Mouse (Mus musculus): ENCODE data around the gene Car10. TPM values are rescaled to one million over a fixed set of nuclear protein-coding genes. Genes with fewer than 3 reads are reported as not detected.

The Car10 gene
- polyA plus RNA-seq, 1 experiment from 2014 or later, result not detected

- H3K4me2 ChIP-seq (ENCODE audit: low read depth, low read length), result no peak overlapping the region
- H3K4me1 ChIP-seq (replicated peaks; ENCODE audit: control insufficient read depth, insufficient read depth, low read length), result no peaks in the 10 kb centered on the region; the same call in 1 of the 2 replicates
- no peak overlapping the region for H3K9ac ChIP-seq (ENCODE audit: low read length)
- peaks cover 52% of the 10 kb centered on the region for H3K27me3 ChIP-seq (ENCODE audit: control insufficient read depth, insufficient read depth, low read depth, low read length)
- no peaks in the 10 kb centered on the region for H3K9me3 ChIP-seq (ENCODE audit: control insufficient read depth, low read length)
- H3K36me3 ChIP-seq (ENCODE audit: control insufficient read depth, insufficient read depth, low read length), result no peaks in the 10 kb centered on the region
- no peak for ATAC-seq (ENCODE audit: low read depth)
- no peak overlapping the region for H3K27ac ChIP-seq (ENCODE audit: low read length)
- WGBS, result 2% methylated on average over 6 of the region's 6 CpGs
- H3K4me3 ChIP-seq (ENCODE audit: low read length), result no peak overlapping the region
Measured at GRCm38 (mm10) chr11:93100606-93101005, 2.8 kb downstream of the Car10 start.

GRCm38 (mm10) chr11:93101106-93101505 is 3.3 kb downstream of the Car10 start:
- Histone ChIP-seq H3K36me3 (ENCODE audit: control insufficient read depth, insufficient read depth, low read length) (no peaks in the 10 kb centered on the region), H3K4me1 (replicated peaks; ENCODE audit: control insufficient read depth, insufficient read depth, low read length) (no peaks in the 10 kb centered on the region; the same call in 1 of the 2 replicates), H3K4me2 (ENCODE audit: low read depth, low read length) (no peak overlapping the region), H3K9me3 (ENCODE audit: control insufficient read depth, low read length) (no peaks in the 10 kb centered on the region), H3K9ac (ENCODE audit: low read length) (no peak overlapping the region), H3K27me3 (ENCODE audit: control insufficient read depth, insufficient read depth, low read depth, low read length) (peaks cover 52% of the 10 kb centered on the region), H3K27ac (ENCODE audit: low read length) (no peak overlapping the region), H3K4me3 (ENCODE audit: low read length) (no peak overlapping the region)
- WGBS, result 2% methylated on average over 2 of the region's 2 CpGs
- ATAC-seq (ENCODE audit: low read depth), result no peak

GRCm38 (mm10) chr11:93102321-93102720 is 4.5 kb downstream of the Car10 start:
- WGBS, result 76% methylated on average over 9 of the region's 9 CpGs

GRCm38 (mm10) chr11:93103101-93103815 is 5.4 kb downstream of the Car10 start:
- Histone ChIP-seq H3K36me3 (ENCODE audit: control insufficient read depth, insufficient read depth, low read length) (no peaks in the 10 kb centered on the region), H3K4me3 (ENCODE audit: low read length) (no peak overlapping the region), H3K27ac (ENCODE audit: low read length) (no peak overlapping the region), H3K9me3 (ENCODE audit: control insufficient read depth, low read length) (no peaks in the 10 kb centered on the region), H3K27me3 (ENCODE audit: control insufficient read depth, insufficient read depth, low read depth, low read length) (peaks cover 33% of the 10 kb centered on the region), H3K4me2 (ENCODE audit: low read depth, low read length) (no peak overlapping the region), H3K4me1 (replicated peaks; ENCODE audit: control insufficient read depth, insufficient read depth, low read length) (no peaks in the 10 kb centered on the region; the same call in 1 of the 2 replicates), H3K9ac (ENCODE audit: low read length) (no peak overlapping the region)
- no peak for ATAC-seq (ENCODE audit: low read depth)
- WGBS, result 57% methylated on average over 3 of the region's 3 CpGs

More at GRCm38 (mm10) chr11:93102321-93102720, 4.5 kb downstream of the Car10 start:
- H3K9ac ChIP-seq (ENCODE audit: low read length), result no peak overlapping the region
- no peak for ATAC-seq (ENCODE audit: low read depth)
- no peak overlapping the region for H3K4me3 ChIP-seq (ENCODE audit: low read length)
- no peaks in the 10 kb centered on the region for H3K9me3 ChIP-seq (ENCODE audit: control insufficient read depth, low read length)
- H3K4me1 ChIP-seq (replicated peaks; ENCODE audit: control insufficient read depth, insufficient read depth, low read length), result no peaks in the 10 kb centered on the region; the same call in 1 of the 2 replicates
- H3K36me3 ChIP-seq (ENCODE audit: control insufficient read depth, insufficient read depth, low read length), result no peaks in the 10 kb centered on the region
- H3K4me2 ChIP-seq (ENCODE audit: low read depth, low read length), result no peak overlapping the region
- H3K27ac ChIP-seq (ENCODE audit: low read length), result no peak overlapping the region
- H3K27me3 ChIP-seq (ENCODE audit: control insufficient read depth, insufficient read depth, low read depth, low read length), result peaks cover 43% of the 10 kb centered on the region

- Histone ChIP-seq H3K4me2 (ENCODE audit: low read depth, low read length) (no peak overlapping the region), H3K9me3 (ENCODE audit: control insufficient read depth, low read length) (no peaks in the 10 kb centered on the region), H3K27ac (ENCODE audit: low read length) (no peak overlapping the region), H3K27me3 (ENCODE audit: control insufficient read depth, insufficient read depth, low read depth, low read length) (no peaks in the 10 kb centered on the region), H3K36me3 (ENCODE audit: control insufficient read depth, insufficient read depth, low read length) (no peaks in the 10 kb centered on the region), H3K9ac (ENCODE audit: low read length) (no peak overlapping the region), H3K4me1 (replicated peaks; ENCODE audit: control insufficient read depth, insufficient read depth, low read length) (no peaks in the 10 kb centered on the region), H3K4me3 (ENCODE audit: low read length) (no peak overlapping the region)
- ATAC-seq (ENCODE audit: low read depth), result no peak
- 61% methylated on average over 1 of the region's 1 CpGs for WGBS
Measured at GRCm38 (mm10) chr11:93109451-93109850, 11.6 kb downstream of the Car10 start.

- no peak for ATAC-seq (ENCODE audit: low read depth)
- no peaks in the 10 kb centered on the region for H3K36me3 ChIP-seq (ENCODE audit: control insufficient read depth, insufficient read depth, low read length)
Measured at GRCm38 (mm10) chr11:93120766-93121415, 23.1 kb downstream of the Car10 start.

GRCm38 (mm10) chr11:93123691-93124090 is 25.9 kb downstream of the Car10 start:
- H3K4me2 ChIP-seq (ENCODE audit: low read depth, low read length), result no peak overlapping the region
- no peak overlapping the region for H3K4me3 ChIP-seq (ENCODE audit: low read length)
- H3K27me3 ChIP-seq (ENCODE audit: control insufficient read depth, insufficient read depth, low read depth, low read length), result no peaks in the 10 kb centered on the region
- 71% methylated on average over 4 of the region's 4 CpGs for WGBS
- H3K36me3 ChIP-seq (ENCODE audit: control insufficient read depth, insufficient read depth, low read length), result no peaks in the 10 kb centered on the region
- no peak overlapping the region for H3K9ac ChIP-seq (ENCODE audit: low read length)
- ATAC-seq (ENCODE audit: low read depth), result no peak
- no peaks in the 10 kb centered on the region for H3K4me1 ChIP-seq (replicated peaks; ENCODE audit: control insufficient read depth, insufficient read depth, low read length)
- H3K27ac ChIP-seq (ENCODE audit: low read length), result no peak overlapping the region
- no peaks in the 10 kb centered on the region for H3K9me3 ChIP-seq (ENCODE audit: control insufficient read depth, low read length)

More at GRCm38 (mm10) chr11:93120766-93121415, 23.1 kb downstream of the Car10 start:
- Histone ChIP-seq H3K9ac (ENCODE audit: low read length) (no peak overlapping the region), H3K4me3 (ENCODE audit: low read length) (no peak overlapping the region), H3K9me3 (ENCODE audit: control insufficient read depth, low read length) (no peaks in the 10 kb centered on the region), H3K4me2 (ENCODE audit: low read depth, low read length) (no peak overlapping the region), H3K27ac (ENCODE audit: low read length) (no peak overlapping the region), H3K4me1 (replicated peaks; ENCODE audit: control insufficient read depth, insufficient read depth, low read length) (no peaks in the 10 kb centered on the region), H3K27me3 (ENCODE audit: control insufficient read depth, insufficient read depth, low read depth, low read length) (no peaks in the 10 kb centered on the region)
- WGBS, result 57% methylated on average over 10 of the region's 10 CpGs

- no peak overlapping the region for H3K4me3 ChIP-seq (ENCODE audit: low read length)
- ATAC-seq (ENCODE audit: low read depth), result no peak
- 81% methylated on average over 3 of the region's 3 CpGs for WGBS
- H3K27me3 ChIP-seq (ENCODE audit: control insufficient read depth, insufficient read depth, low read depth, low read length), result no peaks in the 10 kb centered on the region
- no peak overlapping the region for H3K9ac ChIP-seq (ENCODE audit: low read length)
- no peak overlapping the region for H3K27ac ChIP-seq (ENCODE audit: low read length)
- H3K4me2 ChIP-seq (ENCODE audit: low read depth, low read length), result no peak overlapping the region
- no peaks in the 10 kb centered on the region for H3K9me3 ChIP-seq (ENCODE audit: control insufficient read depth, low read length)
- no peaks in the 10 kb centered on the region for H3K36me3 ChIP-seq (ENCODE audit: control insufficient read depth, insufficient read depth, low read length)
- no peaks in the 10 kb centered on the region for H3K4me1 ChIP-seq (replicated peaks; ENCODE audit: control insufficient read depth, insufficient read depth, low read length)
Measured at GRCm38 (mm10) chr11:93126466-93126865, 28.6 kb downstream of the Car10 start.

GRCm38 (mm10) chr11:93128481-93128880 is 30.7 kb downstream of the Car10 start:
- ATAC-seq (ENCODE audit: low read depth), result no peak
- no peak overlapping the region for H3K9ac ChIP-seq (ENCODE audit: low read length)
- no peaks in the 10 kb centered on the region for H3K9me3 ChIP-seq (ENCODE audit: control insufficient read depth, low read length)
- no peaks in the 10 kb centered on the region for H3K27me3 ChIP-seq (ENCODE audit: control insufficient read depth, insufficient read depth, low read depth, low read length)
- H3K4me2 ChIP-seq (ENCODE audit: low read depth, low read length), result no peak overlapping the region
- no peaks in the 10 kb centered on the region for H3K4me1 ChIP-seq (replicated peaks; ENCODE audit: control insufficient read depth, insufficient read depth, low read length)
- no peak overlapping the region for H3K4me3 ChIP-seq (ENCODE audit: low read length)
- no peaks in the 10 kb centered on the region for H3K36me3 ChIP-seq (ENCODE audit: control insufficient read depth, insufficient read depth, low read length)
- no peak overlapping the region for H3K27ac ChIP-seq (ENCODE audit: low read length)
- WGBS, result 66% methylated on average over 2 of the region's 2 CpGs
